Mouse (Mus musculus) liver, embryonic 14.5 days (tissue): ENCODE data around the gene Bcl2l10. TPM values are rescaled to one million over a fixed set of nuclear protein-coding genes. Genes with fewer than 3 reads are reported as not detected.
A peak's percentile ranks its signal among the peaks of the same experiment; 100 is the strongest.

Source experiments
- ATAC-seq: fragments of 200-750 bp; cut with Nextera tagmentation; 2 replicates; pipeline ENCODE4 v1.8.0; 2017; ENCODE audit warnings: moderate number of reproducible peaks, mild to moderate bottlenecking, moderate library complexity; ENCODE audit not compliant: insufficient read depth
- DNase-seq, 3 experiments: peaks; one replicate each; pipeline ENCODE4 v3.0.0-alpha.2; 2012 to 2013; ENCODE audit warnings: low read depth in 3 of 3, low spot score in 3 of 3
- H3K27ac ChIP-seq: fragments of 300-500 bp; sonication (generic); 2 replicates; pipeline ENCODE4 v1.5.1; 2014; ENCODE audit warnings: moderate library complexity, mild to moderate bottlenecking, control low read depth, inconsistent platforms
- H3K27me3 ChIP-seq: fragments of 300-500 bp; sonication (generic); 2 replicates; pipeline ENCODE4 v1.6.1; 2014; ENCODE audit warnings: mild to moderate bottlenecking, low read length, moderate library complexity; ENCODE audit not compliant: control insufficient read depth, insufficient read depth
- H3K36me3 ChIP-seq: fragments of 300-500 bp; sonication (generic); replicated peaks from 2 replicates; pipeline ENCODE4 v1.6.1; 2014; ENCODE audit warnings: low read depth; ENCODE audit not compliant: control insufficient read depth, insufficient read depth
- H3K4me1 ChIP-seq, 2 experiments: fragments of 200-500 bp in 1 of 2; fragments of 300-500 bp in 1 of 2; sonication (generic) in 1 of 2; replicated peaks; 2 replicates each; pipeline ENCODE4 v1.6.1; 2012 to 2014; ENCODE audit warnings: antibody characterized with exemption in 1 of 2, inconsistent platforms in 1 of 2, low read length in 1 of 2; ENCODE audit not compliant: control insufficient read depth in 2 of 2, insufficient read depth in 2 of 2
- H3K4me2 ChIP-seq: fragments of 300-500 bp; sonication (generic); 2 replicates; pipeline ENCODE4 v1.6.1; 2014; ENCODE audit warnings: low read depth, mild to moderate bottlenecking, control low read depth, moderate library complexity
- H3K4me3 ChIP-seq, 2 experiments: fragments of 200-500 bp in 1 of 2; fragments of 300-500 bp in 1 of 2; sonication (generic) in 1 of 2; 2 replicates each; pipeline ENCODE4 v1.5.1; 2012 to 2014; ENCODE audit warnings: low read depth in 2 of 2, low read length in 2 of 2, mild to moderate bottlenecking in 2 of 2, control low read depth in 1 of 2, inconsistent platforms in 1 of 2, moderate library complexity in 1 of 2; ENCODE audit not compliant: insufficient read depth in 1 of 2
- H3K9ac ChIP-seq: fragments of 300-500 bp; sonication (generic); replicated peaks from 2 replicates; pipeline ENCODE4 v1.6.1; 2014; ENCODE audit warnings: mild to moderate bottlenecking, control low read depth, moderate library complexity
- H3K9me3 ChIP-seq: fragments of 300-500 bp; sonication (generic); 2 replicates; pipeline ENCODE4 v1.6.1; 2016; ENCODE audit warnings: low read length, mixed read lengths; ENCODE audit not compliant: control insufficient read depth
- CTCF ChIP-seq: IDR thresholded peaks from 2 replicates; pipeline ENCODE4 v1.5.1; 2016; ENCODE audit warnings: antibody characterized with exemption, low read depth, control low read depth
- EP300 ChIP-seq: IDR thresholded peaks from 2 replicates; pipeline ENCODE4 v1.6.1; 2016; ENCODE audit warnings: antibody characterized with exemption, low read depth
- WGBS: fragments of 180-500 bp; shearing (Covaris S2); extraction: QIAGEN DNeasy Blood & Tissue Kit; methylation state at CpG from one replicate; pipeline ENCODE4 v1.1.7; 2014; ENCODE audit not compliant: insufficient replicate concordance; 5-methylcytosine and 5-hydroxymethylcytosine counted together
- polyA plus RNA-seq, 2 experiments: library from polyadenylated mRNA; depleted of rRNA in 1 of 2; stranded (reverse) in 1 of 2; unstranded in 1 of 2; fragments of >200 nt; fragmentation: Nextera tagmentation in 1 of 2; extraction: Ambion mirVana in 1 of 2; gene quantifications; 2 replicates each; pipeline versions ENCODE4 v1.2.1 to v1.2.3; 2012 to 2014

Bcl2l10 gene
- polyA plus RNA-seq (2012; rRNA removed): not detected in 2 replicates
- not detected in 2 replicates for polyA plus RNA-seq (2014; fragmentation: Nextera tagmentation; extraction: Ambion mirVana)

- H3K9me3 ChIP-seq: no peaks in the 10 kb centered on the region
- H3K36me3 ChIP-seq: no peaks in the 10 kb centered on the region
- no peak within 1 kb of the TSS for H3K4me2 ChIP-seq
- H3K4me3 ChIP-seq: no peak within 1 kb of the TSS
- H3K27ac ChIP-seq: no peak within 1 kb of the TSS
- no peak for TF ChIP-seq CTCF
- no peak for TF ChIP-seq EP300
- H3K9ac ChIP-seq: no peak within 1 kb of the TSS
- no peak for DNase-seq
- ATAC-seq: no peak
- no peaks in the 10 kb centered on the region for H3K4me1 ChIP-seq
- H3K27me3 ChIP-seq: no peaks in the 10 kb centered on the region
- WGBS: 78% methylated on average over 5 of the region's 5 CpGs
Measured at GRCm38 (mm10) chr9:75347458-75347857, at the start of gene Bcl2l10. Gene Bcl2l10 (plus strand): TSS chr9:75347758.

GRCm38 (mm10) chr9:75299342-75299741, 48.2 kb upstream of the Bcl2l10 start:
- Histone ChIP-seq H3K9me3 (no peaks in the 10 kb centered on the region), H3K27me3 (no peaks in the 10 kb centered on the region), H3K27ac (no peak overlapping the region), H3K4me3 (no peak overlapping the region), H3K36me3 (no peaks in the 10 kb centered on the region), H3K9ac (no peak overlapping the region), H3K4me2 (no peak overlapping the region), H3K4me1 (no peaks in the 10 kb centered on the region)
- WGBS: 54% methylated on average over 2 of the region's 2 CpGs
- ATAC-seq: no peak
- no peak for TF ChIP-seq EP300
- peak; percentile 45; the same call in 1 of the 2 replicates for TF ChIP-seq CTCF
- DNase-seq: no peak

- 57% methylated on average over 2 of the region's 2 CpGs for WGBS
- TF ChIP-seq EP300 (no peak), CTCF (no peak)
Measured at GRCm38 (mm10) chr9:75303033-75303432, 44.5 kb upstream of the Bcl2l10 start.

GRCm38 (mm10) chr9:75303701-75304261, 43.8 kb upstream of the Bcl2l10 start:
- Histone ChIP-seq H3K27me3 (no peaks in the 10 kb centered on the region), H3K4me1 (no peaks in the 10 kb centered on the region), H3K27ac (no peak overlapping the region), H3K4me3 (no peak overlapping the region), H3K9me3 (no peaks in the 10 kb centered on the region), H3K4me2 (peak overlapping the region; percentile 33; the same call in 1 of the 2 replicates), H3K36me3 (no peaks in the 10 kb centered on the region), H3K9ac (no peak overlapping the region)
- TF ChIP-seq EP300 (no peak), CTCF (no peak)
- DNase-seq: no peak
- WGBS: 30% methylated on average over 16 of the region's 16 CpGs
- no peak for ATAC-seq

More at GRCm38 (mm10) chr9:75303033-75303432, 44.5 kb upstream of the Bcl2l10 start:
- Histone ChIP-seq H3K4me2 (no peak overlapping the region), H3K27ac (no peak overlapping the region), H3K9me3 (no peaks in the 10 kb centered on the region), H3K4me3 (no peak overlapping the region), H3K9ac (no peak overlapping the region), H3K4me1 (no peaks in the 10 kb centered on the region), H3K27me3 (no peaks in the 10 kb centered on the region), H3K36me3 (no peaks in the 10 kb centered on the region)
- no peak for ATAC-seq
- no peak for DNase-seq

- TF ChIP-seq CTCF: no peak
- TF ChIP-seq EP300: no peak
- whole genome bisulfite sequencing: 25% methylated on average over 7 of the region's 7 CpGs
- Histone ChIP-seq H3K27me3 (no peaks in the 10 kb centered on the region), H3K4me3 (no peak overlapping the region), H3K4me2 (peak overlapping the region; percentile 33; the same call in 1 of the 2 replicates), H3K9me3 (no peaks in the 10 kb centered on the region), H3K9ac (no peak overlapping the region), H3K4me1 (no peaks in the 10 kb centered on the region), H3K27ac (no peak overlapping the region), H3K36me3 (no peaks in the 10 kb centered on the region)
- no peak for ATAC-seq
- DNase-seq: no peak
Measured at GRCm38 (mm10) chr9:75304286-75304685, 43.3 kb upstream of the Bcl2l10 start.
